Mouse (Mus musculus) ES-Bruce4 (cell line): Measurements from ENCODE around the gene Sec11a.

Experiments
- CTCF ChIP-seq: IDR thresholded peaks from one replicate; pipeline ENCODE4 v1.8.1; 2011; ENCODE audit warnings: low read depth, low read length
- EP300 ChIP-seq: IDR thresholded peaks from 2 replicates; pipeline ENCODE4 v1.6.1; 2011; ENCODE audit warnings: low read depth, low read length; ENCODE audit not compliant: insufficient read depth
- POLR2A ChIP-seq: IDR thresholded peaks from one replicate; pipeline ENCODE4 v1.8.1; 2011; ENCODE audit warnings: low read length; ENCODE audit not compliant: insufficient read depth

DNA sequence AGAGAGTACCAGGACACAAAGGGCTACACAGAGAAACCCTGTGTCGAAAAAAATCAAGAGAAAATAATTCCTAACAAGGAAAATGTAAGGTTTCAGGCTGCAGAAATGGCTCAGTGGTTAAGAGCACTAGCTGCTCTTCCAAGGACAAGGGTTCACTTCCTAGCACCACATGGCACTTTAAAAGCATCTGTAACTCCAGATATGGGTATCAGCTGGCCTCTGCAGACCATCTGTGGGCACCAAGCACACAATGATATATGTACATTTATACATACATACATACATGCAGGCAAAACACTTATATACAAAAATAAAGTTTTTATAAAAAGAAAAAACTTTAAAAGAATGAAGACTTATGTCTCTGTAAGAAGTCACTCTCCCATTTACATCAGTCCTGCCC, 11.7 kb downstream of the Sec11a start:
- TF ChIP-seq CTCF, result no peak
- TF ChIP-seq POLR2A, result no peak
- no peak for TF ChIP-seq EP300
